Mouse (Mus musculus): ENCODE data around the gene Stat5b.

The Stat5b gene

GRCm38 (mm10) chr11:100735954-100736745, 114.4 kb downstream of the Stat5b start:
- no peak for DNase-seq (ENCODE audit: low read depth)

GRCm38 (mm10) chr11:100735134-100735865, 115.2 kb downstream of the Stat5b start:
- DNase-seq (ENCODE audit: low read depth), result no peak
